Mouse (Mus musculus) retina, postnatal 7 days (tissue): Measurements from ENCODE around the gene Rpusd3.
A peak's percentile ranks its signal among the peaks of the same experiment; 100 is the strongest.

Experiments used
- DNase-seq: peaks from one replicate; pipeline ENCODE4 v3.0.0-alpha.2; 2012; ENCODE audit warnings: low read depth, low spot score

Gene Rpusd3

DNA sequence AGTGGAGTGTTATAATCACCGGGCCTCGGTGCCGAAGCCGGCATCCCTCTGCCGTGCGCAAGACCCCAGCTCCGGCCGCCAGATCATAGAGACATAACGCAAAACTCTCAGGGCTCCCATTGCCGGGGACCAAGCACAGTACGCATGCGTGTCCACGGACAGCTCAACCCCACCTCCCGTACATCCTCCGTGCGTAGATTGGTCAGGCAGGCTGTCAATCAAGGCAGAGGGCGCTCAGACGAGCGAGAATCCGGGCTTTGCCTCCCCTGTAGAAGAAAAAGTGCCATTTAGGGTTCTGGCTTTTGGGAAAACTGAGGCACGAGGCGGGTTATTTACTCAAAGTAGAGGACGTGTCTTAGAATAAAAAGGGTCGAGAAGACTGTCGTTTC lies at the start of gene Rpusd3:
TSS of gene Rpusd3 (minus strand) at position 142 of the 389 bp plus-strand sequence.
- DNase-seq = peak; percentile 99

DNA sequence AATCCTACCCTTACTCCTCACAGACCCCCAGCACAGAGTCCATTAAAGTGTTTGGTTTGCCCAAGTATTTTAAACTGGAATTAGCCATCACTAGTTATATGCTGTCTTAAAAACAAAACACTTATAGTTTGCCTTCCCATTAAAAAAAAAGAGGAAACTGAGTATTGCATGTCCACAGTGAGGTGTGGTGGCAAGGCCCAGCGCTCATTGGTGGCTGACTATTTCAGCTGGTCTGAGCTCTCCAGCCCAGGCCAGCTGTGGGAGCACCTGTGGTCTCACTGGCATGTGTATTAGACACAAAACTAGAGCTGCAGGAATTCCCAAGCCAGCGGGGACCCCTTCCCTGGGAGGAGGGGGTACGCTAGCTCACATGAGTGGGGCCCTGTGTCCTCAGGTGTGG lies 49.4 kb upstream of the Rpusd3 start:
- DNase-seq = no peak

DNA sequence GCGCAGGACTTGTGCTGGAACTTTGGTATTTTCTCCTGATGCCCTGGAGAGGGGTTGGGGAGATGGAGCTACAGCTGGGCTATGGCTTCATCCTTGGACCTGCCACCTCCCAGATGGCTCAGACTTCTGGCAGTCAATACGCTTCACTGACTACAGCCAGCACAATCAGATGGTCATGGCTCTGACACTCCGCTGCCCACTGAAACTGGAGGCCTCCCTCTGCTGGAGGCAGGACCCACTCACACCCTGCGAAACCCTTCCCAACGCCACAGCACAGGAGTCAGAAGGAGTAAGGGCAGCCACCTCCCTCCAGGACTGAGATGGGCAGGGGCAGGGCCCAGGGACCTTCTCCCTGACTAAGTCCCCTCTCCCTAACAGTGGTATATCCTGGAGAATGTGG lies 46.5 kb upstream of the Rpusd3 start:
- peak; percentile 28 for DNase-seq

DNA sequence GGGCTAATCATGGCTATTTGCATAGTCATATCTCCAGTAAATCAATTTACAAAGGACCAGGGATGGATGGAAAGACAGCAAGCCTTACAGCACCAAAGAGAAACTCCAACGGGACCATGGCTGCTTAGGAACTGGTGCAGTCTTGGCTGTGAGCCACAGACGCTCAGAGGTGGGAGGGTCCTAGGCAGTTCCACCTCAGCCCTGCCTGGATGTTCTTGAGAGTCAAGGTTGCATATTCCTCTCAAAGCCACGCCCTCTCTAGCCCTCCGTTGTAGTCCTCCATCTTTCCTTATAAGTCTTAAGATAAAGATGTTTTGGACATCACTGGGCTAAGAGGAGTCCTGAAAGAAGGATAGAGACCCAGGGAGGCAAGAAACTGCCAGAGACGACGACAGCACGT lies 44.9 kb upstream of the Rpusd3 start:
- no peak for DNase-seq

DNA sequence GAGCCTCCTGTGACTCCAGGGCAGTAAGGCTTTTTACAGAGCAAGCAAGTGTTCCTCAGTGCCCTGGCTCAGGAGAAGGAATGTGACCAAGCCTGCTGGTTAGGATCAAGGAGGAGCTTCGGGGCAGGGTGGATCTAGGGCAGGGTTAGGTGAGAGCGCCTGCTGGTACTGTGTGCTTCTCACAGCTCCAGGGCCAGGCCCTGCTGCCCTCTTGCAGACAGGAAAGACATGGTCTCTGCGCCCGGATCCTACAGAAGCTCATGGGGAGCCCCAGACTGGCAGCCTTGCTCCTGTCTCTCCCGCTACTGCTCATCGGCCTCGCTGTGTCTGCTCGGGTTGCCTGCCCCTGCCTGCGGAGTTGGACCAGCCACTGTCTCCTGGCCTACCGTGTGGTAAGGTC lies 39.5 kb upstream of the Rpusd3 start:
- DNase-seq = no peak

DNA sequence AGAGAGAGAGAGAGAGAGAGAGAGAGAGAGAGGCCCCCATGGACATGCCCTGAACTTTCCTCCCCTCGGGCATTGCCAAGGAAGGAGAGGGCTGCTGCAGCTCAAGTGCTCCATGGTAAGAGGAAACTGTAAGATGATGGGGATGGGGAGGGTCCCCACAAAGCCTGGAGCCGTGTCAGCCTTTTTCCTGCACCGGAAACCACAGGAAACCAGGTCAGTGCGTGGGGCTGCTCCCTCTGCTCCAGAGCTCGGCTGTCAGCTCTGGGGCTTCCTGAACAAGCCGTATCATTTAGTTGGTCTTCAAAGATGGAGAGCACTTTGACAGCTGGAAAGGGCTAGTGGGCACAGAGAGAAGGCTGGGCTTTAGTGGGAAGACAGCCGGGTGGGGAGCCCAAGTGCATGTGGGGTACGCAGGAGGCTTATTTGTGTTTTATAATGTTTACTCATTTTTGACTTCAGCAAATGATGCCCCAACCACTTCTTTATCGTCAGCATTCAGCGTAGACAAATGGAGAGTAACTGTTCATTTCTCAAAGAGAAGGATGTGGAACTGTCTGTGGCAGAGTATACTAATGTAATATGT lies 38.9 kb upstream of the Rpusd3 start, which contains the start of gene Il17re:
TSS of gene Il17re (plus strand) at position 533 of the 583 bp plus-strand sequence.
- no peak for DNase-seq

DNA sequence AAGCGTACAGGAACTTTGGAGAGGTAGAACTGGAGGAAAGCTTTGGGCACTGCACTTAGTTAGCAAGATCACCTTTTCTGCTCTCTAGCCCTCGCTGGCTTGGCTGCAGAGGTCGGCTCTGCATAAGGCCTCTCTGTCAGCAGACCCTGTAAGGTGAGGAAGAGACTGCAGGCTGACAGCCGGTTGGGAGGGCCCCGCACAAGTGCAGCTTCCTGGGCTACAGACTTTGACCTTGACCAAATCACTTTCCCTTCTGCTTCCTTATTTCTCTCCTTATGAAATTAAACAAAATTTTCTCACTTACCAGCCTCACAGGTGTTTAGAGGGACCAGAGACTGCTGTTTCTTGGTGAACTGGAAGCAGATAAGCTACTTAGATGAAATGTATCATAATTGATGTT lies 35.9 kb upstream of the Rpusd3 start:
- no peak for DNase-seq

DNA sequence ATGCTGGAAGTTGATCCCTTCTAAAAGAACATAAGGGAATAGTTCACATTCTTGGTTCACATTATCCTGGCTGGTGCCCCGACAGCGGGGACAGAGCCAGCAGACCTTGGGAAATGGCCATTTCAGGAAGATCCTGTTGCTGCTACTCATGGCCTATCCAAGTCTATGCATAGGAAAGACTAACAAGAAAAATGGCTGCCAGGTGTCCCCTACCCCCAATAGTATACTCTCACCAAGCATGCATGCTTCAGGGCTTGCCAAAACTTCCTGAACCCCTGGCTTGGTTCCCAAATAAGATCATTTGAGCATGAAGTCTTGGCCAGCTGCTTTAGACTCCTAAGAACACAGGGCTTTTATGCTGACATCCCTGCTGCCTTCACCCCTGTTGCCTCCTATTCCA lies 32.7 kb upstream of the Rpusd3 start:
- DNase-seq = no peak

DNA sequence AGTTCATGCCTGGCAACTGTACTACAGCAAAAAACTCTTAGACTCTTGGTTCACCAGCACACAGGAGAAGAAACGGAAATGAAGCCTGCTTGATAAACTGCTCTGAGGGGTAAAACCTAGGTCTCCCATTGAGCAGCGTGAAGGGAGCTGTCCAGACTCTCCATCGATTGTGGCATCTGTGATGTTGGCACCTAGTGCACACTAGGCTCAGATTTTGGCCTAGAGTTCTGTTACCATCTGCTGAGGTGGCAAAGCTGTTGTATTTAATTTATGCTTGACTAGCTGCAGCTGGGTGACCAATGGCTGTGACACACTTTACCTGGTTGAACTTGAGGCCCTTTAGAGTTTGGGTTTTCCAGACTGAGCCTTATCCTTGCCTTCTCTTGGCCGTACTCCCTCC lies 28.5 kb upstream of the Rpusd3 start:
- DNase-seq = no peak

DNA sequence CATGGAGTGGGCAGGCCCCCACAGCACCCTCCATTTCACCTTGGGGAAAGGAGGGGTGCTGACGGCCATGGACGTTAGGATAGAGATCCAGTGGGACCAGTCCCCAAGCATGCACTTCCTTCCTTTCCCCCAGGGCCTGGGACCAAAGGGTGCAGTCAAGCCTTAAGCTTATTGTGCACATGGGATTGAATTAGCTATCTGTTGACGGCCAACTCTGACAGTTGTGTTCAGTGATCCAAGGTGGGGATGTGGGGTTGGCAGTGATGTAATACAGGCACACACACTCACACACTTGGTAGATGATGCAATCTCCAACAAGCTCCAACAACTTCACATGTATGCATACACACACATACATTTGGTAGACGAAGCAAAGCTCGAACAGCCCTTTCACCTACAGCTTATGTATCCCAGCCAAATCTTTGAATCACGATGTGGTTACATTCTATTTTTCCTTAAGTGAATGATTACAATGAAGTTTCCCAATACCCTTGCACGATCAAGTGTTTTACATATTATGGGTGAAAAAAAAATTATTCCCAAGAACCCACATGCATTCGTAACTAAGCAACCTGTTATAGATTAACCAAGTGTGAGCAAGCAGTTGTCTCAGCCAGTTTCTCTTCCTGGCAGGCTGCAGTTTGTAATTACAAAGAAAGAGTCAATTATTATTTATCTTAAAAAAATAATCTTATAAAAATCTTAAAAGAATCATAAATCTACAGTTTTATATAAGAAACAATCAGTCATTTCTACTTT lies 25.2 kb upstream of the Rpusd3 start:
- DNase-seq = no peak

DNA sequence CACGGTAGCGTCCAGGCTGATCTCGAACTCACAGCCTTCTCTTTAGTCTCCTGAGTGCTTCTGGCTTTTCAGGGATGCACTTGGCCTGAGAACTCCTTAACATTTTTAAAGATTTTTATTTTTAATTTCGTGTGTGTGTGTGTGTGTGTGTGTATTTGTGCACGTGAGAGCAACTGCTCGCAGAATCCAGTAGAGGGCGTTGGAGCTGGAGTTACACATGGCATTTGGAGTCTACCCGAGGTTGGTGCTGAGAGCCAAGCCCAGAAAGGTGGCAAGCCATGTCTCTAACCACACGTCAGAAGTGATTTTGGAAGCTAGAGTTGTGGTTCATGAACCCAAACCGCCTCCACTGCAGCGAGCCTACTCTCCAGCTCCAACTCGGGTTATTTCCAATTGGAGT lies 24.0 kb upstream of the Rpusd3 start:
- no peak for DNase-seq

DNA sequence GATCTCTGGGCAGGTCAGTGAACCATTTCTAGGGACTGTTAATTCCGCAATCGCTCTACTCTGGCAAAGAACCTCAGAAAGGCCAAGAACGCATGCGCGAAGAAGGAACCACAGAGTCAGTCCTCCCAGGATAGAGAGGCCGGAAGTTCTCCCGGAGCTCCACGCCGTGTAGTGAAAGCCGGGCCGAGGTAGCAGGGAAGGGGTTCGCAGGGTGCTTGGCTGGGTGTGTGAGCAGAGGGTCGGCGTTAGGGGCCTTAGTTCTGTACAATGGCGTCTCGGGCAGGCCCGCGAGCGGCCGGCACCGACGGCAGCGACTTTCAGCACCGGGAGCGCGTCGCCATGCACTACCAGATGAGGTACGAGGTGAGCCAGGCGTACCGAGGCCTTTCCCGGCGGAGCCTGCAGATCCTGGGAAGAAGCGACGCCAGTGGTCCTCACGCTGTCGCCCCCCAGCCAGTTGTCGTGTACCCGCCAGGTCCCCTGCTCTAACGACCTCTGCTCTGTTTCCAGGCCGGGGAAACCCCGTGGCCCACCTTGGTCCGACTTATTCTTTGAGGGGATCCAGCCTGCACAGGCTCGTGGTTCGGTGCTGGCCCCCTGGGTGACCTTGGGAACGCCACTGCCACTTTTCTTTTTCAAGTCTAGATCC lies 23.4 kb upstream of the Rpusd3 start, which contains the start of gene Jagn1:
TSS of gene Jagn1 (plus strand) at position 128 of the 649 bp plus-strand sequence.
- DNase-seq = peak; percentile 95

DNA sequence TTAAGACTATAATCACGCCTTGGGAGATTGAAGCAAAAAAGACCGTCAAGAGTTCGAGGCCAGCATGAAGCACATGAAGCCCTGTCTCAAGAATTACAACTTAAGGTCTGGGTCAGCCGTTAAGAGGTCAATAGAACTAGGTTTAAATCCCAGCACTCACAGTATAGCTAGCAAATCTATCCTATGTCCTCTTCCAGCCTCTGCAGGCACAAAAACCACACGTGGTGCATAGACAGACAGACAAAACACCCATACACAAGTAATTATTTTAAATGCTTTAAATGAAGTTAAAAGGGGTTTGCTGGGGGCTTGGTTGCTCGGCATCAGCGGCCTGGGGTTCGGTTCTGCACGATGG lies 22.9 kb upstream of the Rpusd3 start:
- no peak for DNase-seq

DNA sequence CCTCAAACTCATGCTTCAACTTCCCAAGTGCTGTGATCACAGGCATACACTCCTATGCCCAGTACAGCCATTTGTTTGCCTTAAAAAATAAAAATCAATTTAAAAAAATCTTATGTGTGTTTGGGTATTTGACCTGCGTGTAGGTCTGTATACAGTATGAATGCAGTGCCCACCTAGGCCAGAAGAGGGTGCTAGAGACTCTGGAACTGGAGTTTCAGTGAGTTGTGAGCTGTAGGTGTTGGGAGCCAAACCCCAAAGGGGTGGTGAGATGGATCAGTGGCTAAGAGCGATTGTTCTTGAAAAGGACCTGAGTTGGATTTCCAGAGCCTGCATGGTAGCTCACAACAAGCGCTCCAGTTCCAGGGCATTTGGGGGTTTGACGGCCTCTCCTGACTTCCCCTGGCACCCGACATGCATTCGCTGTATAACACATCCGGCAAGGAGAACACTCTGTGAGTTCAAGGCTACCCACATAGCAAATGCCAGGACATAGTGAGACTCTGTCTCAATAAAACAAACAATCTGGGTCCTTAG lies 22.1 kb upstream of the Rpusd3 start:
- DNase-seq = peak; percentile 65

DNA sequence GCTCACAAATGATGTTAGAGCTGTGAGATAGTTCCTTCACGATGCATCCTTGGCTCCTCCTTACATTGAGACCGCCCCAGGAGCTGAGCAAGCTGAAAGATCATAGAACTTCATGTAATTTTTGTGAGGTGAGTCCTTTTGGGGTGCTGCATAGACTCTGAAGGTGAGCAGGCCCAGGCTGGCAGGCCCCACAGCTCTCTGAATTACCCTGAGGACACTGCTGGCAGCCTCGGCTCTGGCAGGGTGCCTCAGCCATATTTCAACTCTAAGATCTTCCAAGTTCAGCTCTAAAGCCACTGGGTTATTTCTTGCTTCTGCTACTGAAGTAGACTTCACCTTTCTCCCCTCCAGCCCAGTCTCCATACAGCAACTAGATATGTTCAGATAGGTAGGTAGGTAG lies 21.5 kb upstream of the Rpusd3 start:
- DNase-seq = no peak

DNA sequence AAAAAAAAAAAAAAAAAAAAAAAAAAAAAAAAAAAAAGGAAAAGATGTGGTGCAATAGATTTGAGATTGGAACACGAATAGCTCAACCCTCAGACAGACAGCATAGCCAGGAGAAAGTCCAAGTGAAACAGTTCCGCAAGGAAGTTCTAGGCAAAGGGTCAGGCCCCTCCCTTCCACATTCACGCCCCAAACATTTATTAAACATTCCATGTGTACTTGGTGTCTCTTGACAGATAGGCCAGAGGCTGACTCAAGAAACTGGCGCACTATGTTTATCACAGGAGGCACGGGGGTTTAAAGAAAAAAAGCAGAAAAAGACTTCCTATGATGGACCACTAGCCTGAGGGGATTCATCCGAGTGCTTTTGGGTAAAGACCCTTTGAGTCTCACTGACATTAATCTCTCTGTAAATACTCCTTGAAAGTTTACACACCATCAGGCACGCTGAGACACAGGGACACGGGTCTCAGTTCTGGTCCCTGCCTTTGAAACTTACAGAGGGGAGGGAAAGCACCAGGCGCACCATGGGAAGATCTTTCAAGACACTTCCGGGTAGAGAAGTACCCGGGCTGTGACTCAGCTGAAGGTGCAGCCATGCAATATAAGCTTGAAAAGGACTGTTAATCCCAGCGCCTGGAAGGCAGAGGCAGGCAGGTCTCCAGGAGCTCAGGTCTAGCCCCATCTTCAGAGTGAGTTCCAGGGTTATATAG lies 19.7 kb upstream of the Rpusd3 start:
- DNase-seq = no peak

DNA sequence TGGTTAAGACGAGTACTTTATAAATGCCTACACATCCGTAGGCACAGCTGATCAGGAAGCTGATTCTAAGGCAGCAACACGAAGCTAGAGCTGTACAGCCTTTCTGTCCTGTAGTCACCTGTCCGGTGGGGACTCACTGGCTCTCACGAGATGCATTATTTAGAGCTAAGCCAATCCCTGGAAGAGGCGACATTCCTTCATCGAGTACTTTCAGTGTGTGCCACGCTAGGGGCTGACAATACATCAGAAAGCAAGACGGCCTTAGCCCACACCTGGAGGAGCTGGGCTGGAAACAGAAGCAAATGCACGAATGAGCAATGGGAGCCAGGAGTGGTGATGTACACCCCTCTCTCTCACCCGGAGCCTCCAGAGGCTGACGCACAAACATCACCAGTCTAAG lies 18.0 kb upstream of the Rpusd3 start:
- no peak for DNase-seq

DNA sequence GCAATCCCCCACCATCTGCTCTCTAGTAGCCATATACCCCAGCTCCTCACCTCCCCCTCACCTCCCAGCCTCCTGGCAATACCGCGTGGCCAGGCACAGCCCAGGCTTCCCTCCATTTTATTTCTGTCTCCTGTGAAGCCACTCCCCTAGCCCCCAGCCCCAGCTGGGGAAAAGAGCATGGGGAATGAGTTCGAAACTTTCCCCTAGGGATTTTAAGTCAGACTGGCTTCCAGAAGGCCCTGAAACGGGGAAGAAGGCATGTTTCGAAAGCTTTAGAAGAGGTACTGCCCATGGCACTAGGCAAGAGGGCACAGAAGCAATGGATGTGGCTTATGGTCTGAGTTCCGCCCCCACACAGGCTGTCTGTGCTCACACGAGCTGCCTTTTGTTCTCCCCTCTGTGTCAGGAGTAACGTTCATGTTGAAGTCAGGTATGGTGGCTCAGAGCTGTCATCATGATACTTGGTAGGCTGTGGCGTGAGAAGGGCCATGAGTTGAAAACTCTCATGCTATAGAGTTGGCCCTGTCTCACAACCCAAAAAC lies 16.6 kb upstream of the Rpusd3 start, which contains the start of gene Cidec:
TSS of gene Cidec (minus strand) at position 97 of the 542 bp plus-strand sequence.
- no peak for DNase-seq

DNA sequence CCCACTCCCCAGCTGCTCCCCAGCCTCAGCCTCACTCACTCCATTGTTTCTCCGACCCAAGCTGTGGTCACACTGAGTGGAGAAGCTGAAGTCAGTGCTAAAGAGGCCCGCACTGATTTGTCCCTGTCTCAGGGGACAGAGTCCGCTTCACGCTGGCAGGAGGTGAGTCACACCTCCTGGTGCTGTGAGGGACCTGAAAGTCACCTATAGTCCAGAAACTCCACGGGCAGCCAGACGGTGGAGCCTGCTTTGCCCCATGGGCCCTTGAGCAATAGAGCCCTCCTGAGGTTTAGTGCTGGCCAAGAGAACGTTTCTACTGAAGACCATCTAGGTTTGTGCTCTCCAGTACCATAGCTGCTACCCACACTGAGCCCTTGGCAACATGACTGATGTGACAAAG lies 15.6 kb upstream of the Rpusd3 start:
- no peak for DNase-seq

DNA sequence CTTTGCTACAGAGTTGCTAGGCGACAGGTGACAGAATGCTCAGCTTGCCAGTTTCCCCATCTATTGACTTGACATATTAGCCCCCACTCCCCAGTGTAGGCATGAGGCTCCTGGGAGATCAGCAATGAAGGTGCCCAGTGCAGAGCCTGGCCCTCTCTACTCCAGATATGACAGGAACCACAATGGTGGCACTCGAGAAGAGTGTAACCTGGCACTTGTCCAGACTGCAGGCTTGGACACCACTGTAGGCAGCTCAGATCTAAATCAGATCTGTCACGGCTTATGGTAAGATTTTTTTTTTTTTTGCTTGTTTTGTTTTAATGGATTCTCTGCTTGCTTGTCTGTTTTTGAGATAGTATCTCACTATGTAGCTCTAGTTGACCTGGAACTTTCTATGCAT lies 14.5 kb upstream of the Rpusd3 start:
- no peak for DNase-seq

DNA sequence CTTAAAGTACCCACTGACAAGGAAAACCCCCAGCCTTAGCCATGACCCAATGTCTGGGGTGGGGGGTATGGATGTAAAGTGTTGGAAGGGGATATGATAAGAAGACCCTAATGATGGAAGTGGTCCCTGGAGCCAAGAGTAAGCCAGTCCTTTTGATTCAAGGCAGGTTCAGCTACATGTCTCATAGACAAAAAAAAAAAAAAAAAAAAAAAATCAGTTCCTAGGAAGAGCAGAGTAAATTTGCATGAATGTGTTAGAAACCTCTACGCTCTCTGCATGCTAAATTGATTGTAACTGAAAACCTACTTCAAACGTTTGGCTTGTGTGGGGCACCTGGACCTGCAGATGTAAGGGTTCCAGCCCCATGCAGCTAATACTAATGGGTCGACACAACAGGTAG lies 12.7 kb upstream of the Rpusd3 start:
- DNase-seq = no peak

DNA sequence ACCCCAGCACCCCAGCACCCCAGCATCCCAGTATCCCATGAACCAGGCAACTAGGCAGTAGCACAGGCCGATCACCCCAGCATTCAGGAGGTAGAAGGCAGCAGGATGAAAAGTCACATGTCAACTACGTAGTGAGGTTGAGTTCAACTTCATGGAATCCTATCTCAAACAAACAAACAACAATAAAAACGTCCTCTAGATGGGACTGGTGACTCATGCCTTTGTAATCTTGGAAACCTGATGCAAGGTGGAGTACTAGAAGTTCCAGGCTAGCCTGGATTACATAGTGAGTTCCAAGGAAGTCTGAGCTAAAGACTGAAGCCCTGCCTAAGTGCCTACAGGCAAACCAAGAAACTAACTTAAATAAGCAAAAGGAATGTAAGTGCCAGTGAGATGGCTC lies 11.7 kb upstream of the Rpusd3 start:
- no peak for DNase-seq
